Mouse (Mus musculus): Measurements from ENCODE around the gene Eya2. TPM values are rescaled to one million over a fixed set of nuclear protein-coding genes. Genes with fewer than 3 reads are reported as not detected.
"Not testable (repeated sequence)": the region's sequence is repeated elsewhere in the genome, so short reads cannot be mapped to it uniquely, and the experiment has no call there.

Eya2 gene
- total and polyA plus RNA-seq, 2 experiments = 0.28 to 0.78 TPM

DNA sequence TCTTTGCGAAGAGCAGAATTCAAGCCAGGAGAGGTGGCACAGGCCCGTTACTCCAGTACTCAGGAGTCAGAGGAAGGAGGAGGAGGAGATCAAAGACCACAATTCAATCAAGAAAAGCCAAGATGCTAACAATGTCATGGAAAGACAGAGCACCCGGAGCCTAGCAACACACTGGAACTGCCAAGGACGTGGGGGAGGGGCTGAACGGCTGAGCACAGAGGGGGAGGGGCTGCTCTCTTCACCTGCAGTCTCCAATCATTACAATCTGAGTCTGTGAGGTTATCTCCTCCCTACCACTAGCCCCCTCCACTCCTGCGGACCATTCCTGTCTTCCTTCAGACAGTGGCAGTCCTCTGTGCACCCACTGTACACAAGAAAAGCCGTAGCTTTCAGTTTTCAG is 196.2 kb downstream of the Eya2 start:
- H3K36me3 ChIP-seq (ENCODE audit: control insufficient read depth, insufficient read depth, low read length) = peaks cover 28% of the 10 kb centered on the region
- H3K4me1 ChIP-seq (ENCODE audit: control insufficient read depth, insufficient read depth, low read length) = no peaks in the 10 kb centered on the region
- no peaks in the 10 kb centered on the region for H3K79me2 ChIP-seq (ENCODE audit: control insufficient read depth, insufficient read depth, low read length)
- H3K27me3 ChIP-seq (ENCODE audit: control insufficient read depth, insufficient read depth, low read length) = no peaks in the 10 kb centered on the region
- H3K27ac ChIP-seq (replicated peaks; ENCODE audit: insufficient read depth, low read depth, low read length) = no peak overlapping the region
- WGBS = 83% methylated on average over 7 of the region's 7 CpGs
- TF ChIP-seq CTCF (IDR thresholded peaks at IDR 0.05; ENCODE audit: low read depth, low read length) = no peak
- no peak for TF ChIP-seq POLR2A (IDR thresholded peaks at IDR 0.05; ENCODE audit: extremely low read depth, insufficient read depth, low read length)
- H3K4me3 ChIP-seq (ENCODE audit: insufficient read depth, low read depth, low read length) = no peak overlapping the region
- DNase-seq (ENCODE audit: extremely low read depth, low read depth, low spot score) = no peak
- H3K9ac ChIP-seq (ENCODE audit: low read depth, low read length) = no peak overlapping the region

DNA sequence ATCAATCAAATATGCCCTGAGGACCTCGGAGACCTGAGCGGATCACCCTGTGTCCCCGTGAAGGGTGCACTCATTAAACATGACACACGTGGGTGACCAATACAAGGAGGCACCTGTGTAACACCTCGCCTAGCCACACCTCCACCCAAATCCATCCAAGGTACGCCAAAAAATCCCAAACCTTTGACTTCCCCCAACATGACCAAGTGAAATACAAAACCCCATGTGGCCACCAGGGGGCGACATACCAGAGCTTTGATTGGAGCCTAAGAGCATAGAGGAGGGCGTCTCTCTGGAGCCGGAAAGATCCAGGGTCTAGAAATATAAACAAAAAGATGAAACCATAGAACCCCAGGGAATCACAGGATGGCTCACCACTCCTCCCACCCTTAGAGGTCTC is 196.8 kb downstream of the Eya2 start:
- H3K27me3 ChIP-seq (ENCODE audit: control insufficient read depth, insufficient read depth, low read length) = no peaks in the 10 kb centered on the region
- no peak overlapping the region for H3K4me3 ChIP-seq (ENCODE audit: insufficient read depth, low read depth, low read length)
- no peak overlapping the region for H3K9ac ChIP-seq (ENCODE audit: low read depth, low read length)
- TF ChIP-seq POLR2A (IDR thresholded peaks at IDR 0.05; ENCODE audit: extremely low read depth, insufficient read depth, low read length) (no peak), CTCF (IDR thresholded peaks at IDR 0.05; ENCODE audit: low read depth, low read length) (peak; percentile 66)
- H3K4me1 ChIP-seq (ENCODE audit: control insufficient read depth, insufficient read depth, low read length) = no peaks in the 10 kb centered on the region
- H3K79me2 ChIP-seq (ENCODE audit: control insufficient read depth, insufficient read depth, low read length) = no peaks in the 10 kb centered on the region
- peak; percentile 14 for DNase-seq (ENCODE audit: extremely low read depth, low read depth, low spot score)
- peaks cover 28% of the 10 kb centered on the region for H3K36me3 ChIP-seq (ENCODE audit: control insufficient read depth, insufficient read depth, low read length)
- H3K27ac ChIP-seq (replicated peaks; ENCODE audit: insufficient read depth, low read depth, low read length) = no peak overlapping the region
- WGBS = 71% methylated on average over 9 of the region's 9 CpGs

DNA sequence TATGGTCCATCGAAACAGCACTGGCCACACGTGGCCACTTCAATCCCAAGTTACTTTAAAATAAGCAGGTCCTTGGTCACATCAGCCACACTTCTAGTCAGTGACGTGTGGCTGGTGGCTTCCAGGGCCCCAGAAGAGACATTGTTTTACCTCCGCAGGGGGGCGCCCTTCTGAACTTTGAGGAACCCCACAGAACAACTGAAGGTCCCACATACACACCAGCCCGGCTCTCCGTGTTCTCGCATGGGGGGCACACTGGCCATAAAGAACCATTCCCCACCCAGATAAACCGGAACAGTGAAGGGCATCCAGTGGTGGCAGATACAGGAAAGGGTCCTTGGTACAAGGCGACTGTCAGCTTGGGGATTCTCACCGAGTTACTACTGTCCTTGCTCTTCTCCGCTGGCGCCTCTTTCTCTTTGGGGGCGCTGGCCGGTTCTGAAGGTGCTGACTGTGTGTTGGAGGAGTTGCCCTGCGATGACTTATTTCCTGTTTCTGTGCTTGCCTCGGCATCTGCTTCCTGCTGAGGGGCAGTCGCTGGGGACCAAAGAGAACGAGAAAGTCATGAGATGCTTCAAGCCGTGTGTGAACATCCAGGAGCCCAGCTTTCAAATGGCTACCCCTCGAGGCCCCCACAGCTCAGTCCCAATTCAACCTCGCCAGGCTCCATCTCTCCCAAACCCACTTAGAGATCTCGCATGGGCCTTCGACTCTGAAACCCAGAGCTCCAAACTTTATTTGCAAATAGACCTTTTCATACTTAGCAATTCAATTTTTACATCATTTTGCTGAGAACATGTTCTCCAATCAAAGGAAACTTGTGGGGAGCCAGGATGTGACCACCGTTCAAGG is 197.8 kb downstream of the Eya2 start:
- no peak overlapping the region for H3K9ac ChIP-seq (ENCODE audit: low read depth, low read length)

DNA sequence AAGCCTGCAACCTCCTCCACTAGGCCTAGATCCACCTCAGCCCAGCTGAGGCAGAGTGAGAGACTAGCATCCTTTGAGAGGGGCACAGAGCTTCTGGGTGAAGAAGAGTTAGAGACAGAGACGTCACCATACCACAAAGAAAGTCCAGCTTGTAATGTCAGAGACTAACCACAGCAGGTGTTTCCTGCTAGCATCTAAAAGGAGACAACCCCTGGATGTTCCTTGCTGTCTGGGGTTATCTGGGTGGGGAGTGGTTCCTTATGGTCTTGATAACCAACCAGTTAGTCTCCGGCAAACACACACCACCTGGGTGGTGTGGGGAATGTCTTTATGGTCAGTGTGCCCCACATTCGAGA is 198.4 kb downstream of the Eya2 start:
- peaks cover 40% of the 10 kb centered on the region for H3K36me3 ChIP-seq (ENCODE audit: control insufficient read depth, insufficient read depth, low read length)
- H3K79me2 ChIP-seq (ENCODE audit: control insufficient read depth, insufficient read depth, low read length) = no peaks in the 10 kb centered on the region
- H3K9ac ChIP-seq (ENCODE audit: low read depth, low read length) = no peak overlapping the region
- no peak overlapping the region for H3K4me3 ChIP-seq (ENCODE audit: insufficient read depth, low read depth, low read length)
- no peak overlapping the region for H3K27ac ChIP-seq (replicated peaks; ENCODE audit: insufficient read depth, low read depth, low read length)
- 81% methylated on average over 3 of the region's 3 CpGs for WGBS
- no peak for TF ChIP-seq CTCF (IDR thresholded peaks at IDR 0.05; ENCODE audit: low read depth, low read length)
- TF ChIP-seq POLR2A (IDR thresholded peaks at IDR 0.05; ENCODE audit: extremely low read depth, insufficient read depth, low read length) = no peak
- H3K27me3 ChIP-seq (ENCODE audit: control insufficient read depth, insufficient read depth, low read length) = no peaks in the 10 kb centered on the region
- H3K4me1 ChIP-seq (ENCODE audit: control insufficient read depth, insufficient read depth, low read length) = no peaks in the 10 kb centered on the region
- DNase-seq (ENCODE audit: extremely low read depth, low read depth, low spot score) = no peak

More for the DNA sequence above, 197.8 kb downstream of the Eya2 start:
- Histone ChIP-seq H3K4me1 (ENCODE audit: control insufficient read depth, insufficient read depth, low read length) (no peaks in the 10 kb centered on the region), H3K4me3 (ENCODE audit: insufficient read depth, low read depth, low read length) (no peak overlapping the region), H3K79me2 (ENCODE audit: control insufficient read depth, insufficient read depth, low read length) (no peaks in the 10 kb centered on the region), H3K27me3 (ENCODE audit: control insufficient read depth, insufficient read depth, low read length) (no peaks in the 10 kb centered on the region), H3K27ac (replicated peaks; ENCODE audit: insufficient read depth, low read depth, low read length) (no peak overlapping the region), H3K36me3 (ENCODE audit: control insufficient read depth, insufficient read depth, low read length) (peaks cover 35% of the 10 kb centered on the region)
- TF ChIP-seq CTCF (IDR thresholded peaks at IDR 0.05; ENCODE audit: low read depth, low read length) (no peak), POLR2A (IDR thresholded peaks at IDR 0.05; ENCODE audit: extremely low read depth, insufficient read depth, low read length) (no peak)
- WGBS = 82% methylated on average over 25 of the region's 25 CpGs
- no peak for DNase-seq (ENCODE audit: extremely low read depth, low read depth, low spot score)

DNA sequence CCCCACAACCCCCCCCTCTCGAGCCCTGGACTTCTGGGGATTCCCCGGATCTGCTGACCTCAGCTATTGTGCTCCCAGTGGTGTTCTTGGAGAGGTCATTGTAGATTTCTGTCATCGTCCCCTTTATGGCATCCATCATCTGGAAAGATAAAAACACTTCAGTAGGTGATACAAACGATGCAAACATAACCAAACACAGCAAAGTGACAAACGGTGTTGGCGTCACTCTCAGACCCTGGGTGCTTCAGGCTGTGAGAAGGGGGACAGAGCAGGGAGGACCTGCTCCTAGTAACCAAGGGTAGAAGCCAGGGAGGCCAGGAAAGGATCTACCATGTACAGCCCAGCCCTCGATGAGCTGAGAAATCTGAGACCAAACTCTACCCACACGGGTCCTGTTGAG is 203.0 kb downstream of the Eya2 start:
- no peak for DNase-seq (ENCODE audit: extremely low read depth, low read depth, low spot score)
- no peaks in the 10 kb centered on the region for H3K4me1 ChIP-seq (ENCODE audit: control insufficient read depth, insufficient read depth, low read length)
- 87% methylated on average over 8 of the region's 8 CpGs for WGBS
- no peak overlapping the region for H3K4me3 ChIP-seq (ENCODE audit: insufficient read depth, low read depth, low read length)
- peaks cover 39% of the 10 kb centered on the region for H3K36me3 ChIP-seq (ENCODE audit: control insufficient read depth, insufficient read depth, low read length)
- TF ChIP-seq POLR2A (IDR thresholded peaks at IDR 0.05; ENCODE audit: extremely low read depth, insufficient read depth, low read length) = no peak
- no peak for TF ChIP-seq CTCF (IDR thresholded peaks at IDR 0.05; ENCODE audit: low read depth, low read length)
- H3K27ac ChIP-seq (replicated peaks; ENCODE audit: insufficient read depth, low read depth, low read length) = no peak overlapping the region
- no peaks in the 10 kb centered on the region for H3K27me3 ChIP-seq (ENCODE audit: control insufficient read depth, insufficient read depth, low read length)
- no peaks in the 10 kb centered on the region for H3K79me2 ChIP-seq (ENCODE audit: control insufficient read depth, insufficient read depth, low read length)
- no peak overlapping the region for H3K9ac ChIP-seq (ENCODE audit: low read depth, low read length)

DNA sequence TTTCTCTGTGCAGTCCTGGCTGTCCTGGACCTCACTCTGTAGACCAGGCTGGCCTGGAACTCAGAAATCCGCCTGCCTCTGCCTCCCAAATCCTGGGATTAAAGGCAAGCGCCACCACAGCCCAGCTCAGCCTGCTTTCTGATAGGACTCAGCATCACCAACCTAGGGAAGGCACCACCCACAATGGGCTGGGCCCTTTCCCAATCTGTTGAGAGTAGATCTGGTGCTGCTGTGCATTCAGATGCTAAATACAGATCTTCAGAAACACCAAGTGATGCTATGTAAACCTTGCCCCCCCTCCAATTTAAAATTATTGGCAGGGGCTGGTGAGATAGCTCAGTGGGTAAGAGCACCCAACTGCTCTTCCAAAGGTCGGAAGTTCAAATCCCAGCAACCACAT is 205.3 kb downstream of the Eya2 start:
- H3K4me1 ChIP-seq (ENCODE audit: control insufficient read depth, insufficient read depth, low read length); H3K79me2 ChIP-seq (ENCODE audit: control insufficient read depth, insufficient read depth, low read length); H3K9ac ChIP-seq (ENCODE audit: low read depth, low read length); H3K27me3 ChIP-seq (ENCODE audit: control insufficient read depth, insufficient read depth, low read length); DNase-seq (ENCODE audit: extremely low read depth, low read depth, low spot score); H3K27ac ChIP-seq (replicated peaks; ENCODE audit: insufficient read depth, low read depth, low read length); H3K4me3 ChIP-seq (ENCODE audit: insufficient read depth, low read depth, low read length): not testable (repeated sequence)
- peaks cover 31% of the 10 kb centered on the region for H3K36me3 ChIP-seq (ENCODE audit: control insufficient read depth, insufficient read depth, low read length)
- WGBS = 95% methylated on average over 3 of the region's 3 CpGs

Measured in liver, adult 2 months (tissue).